Mouse (Mus musculus): ENCODE measurements around the gene M1ap. TPM values are rescaled to one million over a fixed set of nuclear protein-coding genes. Genes with fewer than 3 reads are reported as not detected.

M1ap gene
- total and polyA plus RNA-seq, 3 experiments = 6.2 to 6.3 TPM; not detected in 1

DNA sequence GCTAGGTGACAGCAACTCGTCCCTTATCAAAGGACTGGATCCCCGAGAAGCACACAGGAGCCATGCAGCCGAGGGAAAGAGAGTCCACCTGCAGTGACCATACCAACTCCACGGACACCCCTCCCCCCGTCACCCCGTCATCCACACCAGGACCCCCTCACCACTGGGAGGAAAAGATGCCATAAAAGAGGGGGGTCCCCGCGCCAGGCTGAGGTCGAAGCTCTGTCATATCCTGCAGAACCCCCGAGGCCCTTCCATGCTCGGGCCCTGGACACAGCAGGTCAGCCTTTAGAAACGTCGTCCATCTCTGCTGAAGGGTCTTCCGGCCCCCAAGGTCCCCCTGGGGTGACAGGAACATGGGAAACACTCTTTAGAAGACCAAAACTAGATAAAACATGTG lies 28.3 kb upstream of the M1ap start:
- peaks cover 0 to 6% of the 10 kb centered on the region in 2 experiments; a peak in 3 of 4 replicates for H3K4me1 ChIP-seq (ENCODE audit: control insufficient read depth in 1 of 2, insufficient read depth in 2 of 2, low read length in 2 of 2)
- no peaks in the 10 kb centered on the region for H3K9me3 ChIP-seq (replicated peaks; ENCODE audit: insufficient read depth, low read length)
- peaks cover 0 to 2% of the 10 kb centered on the region in 2 experiments; a peak in 1 of 4 replicates for H3K36me3 ChIP-seq (ENCODE audit: control insufficient read depth in 1 of 2, insufficient read depth in 2 of 2, low read length in 2 of 2)
- H3K79me2 ChIP-seq (ENCODE audit: control insufficient read depth, insufficient read depth, low read length, poor library complexity) = no peaks in the 10 kb centered on the region
- DNase-seq (ENCODE audit: low read depth, low spot score) = no peak
- no peak overlapping the region for H3K4me3 ChIP-seq (ENCODE audit: control insufficient read depth in 1 of 2, insufficient read depth in 1 of 2, low read depth in 2 of 2, low read length in 2 of 2)
- TF ChIP-seq TBP (IDR thresholded peaks at IDR 0.05; ENCODE audit: low read depth, low read length) = no peak
- no peak for TF ChIP-seq CHD2 (IDR thresholded peaks at IDR 0.05; ENCODE audit: low read length)
- no peak for TF ChIP-seq ZKSCAN1 (IDR thresholded peaks at IDR 0.05; ENCODE audit: low read depth, low read length)
- no peak for TF ChIP-seq ZNF384 (IDR thresholded peaks at IDR 0.05; ENCODE audit: low read depth, low read length)
- H3K27me3 ChIP-seq (ENCODE audit: control insufficient read depth in 1 of 2, insufficient read depth in 2 of 2, low read length in 2 of 2) = peaks cover 0 to 8% of the 10 kb centered on the region in 2 experiments; a peak in 3 of 4 replicates
- H3K27ac ChIP-seq (ENCODE audit: control insufficient read depth, low read depth, low read length) = no peak overlapping the region
- no peak overlapping the region for H3K9ac ChIP-seq (ENCODE audit: control insufficient read depth, low read depth, low read length, poor library complexity, severe bottlenecking)

DNA sequence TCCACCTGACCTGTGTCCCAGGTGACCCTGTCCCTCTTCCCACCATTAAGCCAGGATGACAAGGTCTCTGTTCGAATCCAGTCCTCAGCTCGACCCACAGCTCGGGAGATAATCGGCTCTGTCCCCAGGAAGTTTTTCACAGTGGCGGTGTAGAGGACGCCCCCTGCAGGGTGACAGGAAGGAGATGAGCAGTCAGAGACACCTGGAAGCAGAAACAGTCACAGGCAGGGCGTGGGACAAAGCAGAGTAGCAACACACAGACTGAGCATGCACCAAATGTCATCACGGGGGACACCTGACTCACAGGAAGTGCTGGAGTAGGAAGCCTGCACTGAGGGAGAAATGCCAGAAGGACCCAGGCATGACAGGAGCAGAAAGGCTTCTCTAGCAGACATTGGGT lies 27.2 kb upstream of the M1ap start:
- H3K9me3 ChIP-seq (replicated peaks; ENCODE audit: insufficient read depth, low read length) = no peaks in the 10 kb centered on the region
- no peak for DNase-seq (ENCODE audit: low read depth, low spot score)
- TF ChIP-seq USF1 (IDR thresholded peaks at IDR 0.05; ENCODE audit: low read depth, low read length) (no peak), CTCF (IDR thresholded peaks at IDR 0.05 in 2 of 3, conservative IDR thresholded peaks at IDR 0.05 in 1 of 3; ENCODE audit: control insufficient read depth in 1 of 3, insufficient read depth in 1 of 3, low read depth in 2 of 3, low read length in 3 of 3, poor library complexity in 1 of 3, severe bottlenecking in 1 of 3) (peak in 2 of 3 experiments; percentile 12 to 18; a peak in 1 of 6 replicates), RAD21 (IDR thresholded peaks at IDR 0.05; ENCODE audit: low read depth, low read length) (no peak), MAZ (IDR thresholded peaks at IDR 0.05; ENCODE audit: low read depth, low read length) (no peak)
- no peak overlapping the region for H3K4me3 ChIP-seq (ENCODE audit: control insufficient read depth in 1 of 2, insufficient read depth in 1 of 2, low read depth in 2 of 2, low read length in 2 of 2)
- H3K9ac ChIP-seq (ENCODE audit: control insufficient read depth, low read depth, low read length, poor library complexity, severe bottlenecking) = no peak overlapping the region
- no peaks in the 10 kb centered on the region for H3K4me1 ChIP-seq (ENCODE audit: control insufficient read depth in 1 of 2, insufficient read depth in 2 of 2, low read length in 2 of 2)
- H3K79me2 ChIP-seq (ENCODE audit: control insufficient read depth, insufficient read depth, low read length, poor library complexity) = no peaks in the 10 kb centered on the region
- H3K36me3 ChIP-seq (ENCODE audit: control insufficient read depth in 1 of 2, insufficient read depth in 2 of 2, low read length in 2 of 2) = no peaks in the 10 kb centered on the region
- no peak overlapping the region for H3K27ac ChIP-seq (ENCODE audit: control insufficient read depth, low read depth, low read length)
- H3K27me3 ChIP-seq (ENCODE audit: control insufficient read depth in 1 of 2, insufficient read depth in 2 of 2, low read length in 2 of 2) = peaks cover 2 to 8% of the 10 kb centered on the region in 2 experiments; a peak in 3 of 4 replicates

DNA sequence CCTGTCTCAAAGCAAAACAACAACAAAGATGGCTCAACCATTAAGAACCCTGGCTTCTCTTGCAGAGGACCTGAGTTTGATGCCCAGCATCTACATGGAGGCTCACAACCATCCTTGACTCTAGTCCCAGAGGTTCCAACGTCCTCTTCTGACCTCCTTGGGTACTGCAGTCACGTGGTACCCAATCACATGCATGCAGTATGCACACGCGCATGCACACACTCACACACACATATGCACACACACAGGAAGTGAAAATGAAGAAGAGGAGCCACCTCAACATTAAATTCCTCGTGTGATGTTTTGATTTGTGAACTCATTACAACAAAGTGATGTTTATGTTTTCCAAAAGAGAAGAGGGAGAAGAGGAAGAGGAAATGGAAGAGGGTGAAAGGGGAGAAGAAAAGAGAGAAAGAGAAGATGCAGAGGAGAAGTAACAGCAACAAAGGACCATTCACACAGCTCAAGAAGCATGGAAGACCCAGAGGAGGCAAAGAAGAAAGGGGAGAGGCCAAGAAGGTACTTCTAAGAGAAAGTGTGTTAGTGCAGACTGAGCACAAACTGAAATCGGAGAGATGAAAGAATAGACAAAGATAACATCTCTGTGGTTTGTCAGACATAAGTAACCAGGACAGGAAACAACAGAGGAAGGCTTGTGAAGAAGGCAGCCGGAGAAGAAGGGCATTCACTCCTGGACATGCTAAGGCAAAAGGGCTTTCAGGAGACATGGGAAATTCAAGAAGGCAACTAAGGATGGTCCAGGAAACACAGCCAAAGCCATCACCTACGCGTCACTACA lies 25.1 kb upstream of the M1ap start:
- Histone ChIP-seq H3K79me2 (ENCODE audit: control insufficient read depth, insufficient read depth, low read length, poor library complexity) (no peaks in the 10 kb centered on the region), H3K9me3 (replicated peaks; ENCODE audit: insufficient read depth, low read length) (no peaks in the 10 kb centered on the region), H3K4me3 (ENCODE audit: control insufficient read depth in 1 of 2, insufficient read depth in 1 of 2, low read depth in 2 of 2, low read length in 2 of 2) (no peak overlapping the region), H3K27me3 (ENCODE audit: control insufficient read depth in 1 of 2, insufficient read depth in 2 of 2, low read length in 2 of 2) (peaks cover 2 to 12% of the 10 kb centered on the region in 2 experiments), H3K4me1 (ENCODE audit: control insufficient read depth in 1 of 2, insufficient read depth in 2 of 2, low read length in 2 of 2) (no peaks in the 10 kb centered on the region), H3K27ac (ENCODE audit: control insufficient read depth, low read depth, low read length) (no peak overlapping the region), H3K9ac (ENCODE audit: control insufficient read depth, low read depth, low read length, poor library complexity, severe bottlenecking) (no peak overlapping the region), H3K36me3 (ENCODE audit: control insufficient read depth in 1 of 2, insufficient read depth in 2 of 2, low read length in 2 of 2) (no peaks in the 10 kb centered on the region)
- no peak for DNase-seq (ENCODE audit: low read depth, low spot score)
- TF ChIP-seq CHD2 (IDR thresholded peaks at IDR 0.05; ENCODE audit: low read length) = no peak
- TF ChIP-seq USF1 (IDR thresholded peaks at IDR 0.05; ENCODE audit: low read depth, low read length) = peak; percentile 63

Data from MEL (cell line).